Mouse (Mus musculus) thymus, postnatal 14 days (tissue): ENCODE measurements around the gene Kel.

Experiments
- DNase-seq: peaks from one replicate; pipeline ENCODE4 v3.0.0; 2021

Kel gene

GRCm38 (mm10) chr6:41643227-41643626, 60.9 kb downstream of the Kel start:
- no peak for DNase-seq

GRCm38 (mm10) chr6:41642765-41643164, 61.4 kb downstream of the Kel start:
- DNase-seq = no peak

GRCm38 (mm10) chr6:41641173-41641866, 62.8 kb downstream of the Kel start:
- no peak for DNase-seq

- no peak for DNase-seq
These were observed 63.7 kb downstream of the Kel start for GRCm38 (mm10) chr6:41640449-41640848.

- no peak for DNase-seq
These were observed 66.1 kb downstream of the Kel start for GRCm38 (mm10) chr6:41637927-41638506.

- no peak for DNase-seq
These were observed 66.7 kb downstream of the Kel start for GRCm38 (mm10) chr6:41637393-41637792.
